Mouse (Mus musculus) spleen, adult 2 months (tissue): ENCODE data around the gene Tex13c2. TPM values are rescaled to one million over a fixed set of nuclear protein-coding genes. Genes with fewer than 3 reads are reported as not detected.

ENCODE experiments used
- DNase-seq, 2 experiments: peaks; one replicate each; pipeline versions ENCODE4 v3.0.0 to v3.0.0-alpha.2; 2012 to 2021; ENCODE audit warnings: low spot score in 2 of 2, low read depth in 1 of 2
- H3K27ac ChIP-seq: fragments of 200-500 bp; 2 replicates; pipeline ENCODE4 v1.5.1; 2012; ENCODE audit warnings: low read length, inconsistent platforms; ENCODE audit not compliant: insufficient read depth
- H3K27me3 ChIP-seq: fragments of 200-500 bp; 2 replicates; pipeline ENCODE4 v1.6.1; 2012; ENCODE audit warnings: mild to moderate bottlenecking, moderate library complexity, low read length, inconsistent platforms; ENCODE audit not compliant: control insufficient read depth, insufficient read depth
- H3K36me3 ChIP-seq: fragments of 200-500 bp; 2 replicates; pipeline ENCODE4 v1.6.1; 2012; ENCODE audit warnings: mild to moderate bottlenecking, low read length, inconsistent platforms; ENCODE audit not compliant: control insufficient read depth, insufficient read depth
- H3K4me1 ChIP-seq: fragments of 200-500 bp; 2 replicates; pipeline ENCODE4 v1.6.1; 2011; ENCODE audit warnings: inconsistent platforms; ENCODE audit not compliant: control insufficient read depth, insufficient read depth, insufficient read length
- H3K4me3 ChIP-seq: fragments of 200-500 bp; 2 replicates; pipeline ENCODE4 v1.5.1; 2011; ENCODE audit warnings: mild to moderate bottlenecking, inconsistent platforms; ENCODE audit not compliant: insufficient read depth, insufficient read length; ENCODE audit errors: extremely low read depth
- CTCF ChIP-seq: fragments of 200-500 bp; IDR thresholded peaks from 2 replicates; pipeline ENCODE4 v1.5.1; 2011; ENCODE audit warnings: mild to moderate bottlenecking, inconsistent platforms; ENCODE audit not compliant: insufficient read depth, insufficient read length, insufficient replicate concordance; ENCODE audit errors: extremely low read depth
- POLR2A ChIP-seq: fragments of 200-500 bp; IDR thresholded peaks from 2 replicates; pipeline ENCODE4 v1.6.1; 2011; ENCODE audit warnings: low read depth, low read length, inconsistent platforms
- WGBS: fragments of 180-500 bp; shearing (Covaris S2); methylation state at CpG from one replicate; pipeline ENCODE4 v1.1.7; 2018; 5-methylcytosine and 5-hydroxymethylcytosine counted together
- polyA plus RNA-seq: library from polyadenylated mRNA; depleted of rRNA; stranded (reverse); fragments of >200 nt; gene quantifications from 2 replicates; pipeline ENCODE4 v1.2.3, GENCODE M21; 2012; rRNA removed

Tex13c2 gene
- 0.06 and 0.07 TPM in 2 replicates for polyA plus RNA-seq

- Histone ChIP-seq H3K4me1 (no peaks in the 10 kb centered on the region), H3K27me3 (no peaks in the 10 kb centered on the region), H3K4me3 (no peak within 1 kb of the TSS), H3K27ac (no peak within 1 kb of the TSS), H3K36me3 (no peaks in the 10 kb centered on the region)
- WGBS = 92% methylated on average over 16 of the region's 16 CpGs
- no peak for DNase-seq
- TF ChIP-seq CTCF (no peak), POLR2A (no peak)
Observed at GRCm38 (mm10) chrX:42489446-42489845, at the start of gene Tex13c2. TSS of gene Tex13c2 (plus strand) at chrX:42489691.

DNA sequence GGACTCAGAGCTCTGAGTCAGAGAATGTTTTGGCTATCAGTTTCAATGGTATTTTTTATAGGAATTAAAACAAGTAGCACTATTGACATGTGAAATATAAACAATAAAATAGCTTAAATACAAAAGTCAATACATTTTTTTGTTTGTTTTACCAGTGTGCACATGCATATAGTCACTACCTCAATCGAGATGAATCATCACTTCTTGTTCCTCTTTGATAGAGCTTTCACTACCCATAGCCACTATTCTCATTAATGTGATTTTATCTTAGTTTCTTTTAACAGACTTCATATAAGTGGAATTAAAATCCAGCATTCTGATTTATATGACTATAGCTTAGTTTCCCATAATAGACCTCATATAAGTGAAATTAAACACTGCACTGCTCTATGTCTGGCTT is 39.2 kb upstream of the Tex13c2 start:
- no peak overlapping the region for H3K4me3 ChIP-seq
- no peaks in the 10 kb centered on the region for H3K36me3 ChIP-seq
- no peaks in the 10 kb centered on the region for H3K27me3 ChIP-seq
- no peak overlapping the region for H3K27ac ChIP-seq
- no peaks in the 10 kb centered on the region for H3K4me1 ChIP-seq
- TF ChIP-seq POLR2A (no peak), CTCF (no peak)
- WGBS = 38% methylated on average over 1 of the region's 1 CpGs
- DNase-seq = no peak

- no peaks in the 10 kb centered on the region for H3K27me3 ChIP-seq
- DNase-seq = no peak
- H3K27ac ChIP-seq = no peak overlapping the region
- WGBS = 66% methylated on average over 1 of the region's 1 CpGs
- TF ChIP-seq CTCF (no peak), POLR2A (no peak)
- H3K4me3 ChIP-seq = no peak overlapping the region
- H3K36me3 ChIP-seq = no peaks in the 10 kb centered on the region
- no peaks in the 10 kb centered on the region for H3K4me1 ChIP-seq
Observed at GRCm38 (mm10) chrX:42453001-42453400, 36.5 kb upstream of the Tex13c2 start.

GRCm38 (mm10) chrX:42454533-42454932 is 35.0 kb upstream of the Tex13c2 start:
- TF ChIP-seq CTCF (no peak), POLR2A (no peak)
- no peaks in the 10 kb centered on the region for H3K4me1 ChIP-seq
- no peaks in the 10 kb centered on the region for H3K36me3 ChIP-seq
- no peak overlapping the region for H3K27ac ChIP-seq
- no peaks in the 10 kb centered on the region for H3K27me3 ChIP-seq
- no peak overlapping the region for H3K4me3 ChIP-seq
- DNase-seq = no peak
- 61% methylated on average over 7 of the region's 7 CpGs for WGBS

DNA sequence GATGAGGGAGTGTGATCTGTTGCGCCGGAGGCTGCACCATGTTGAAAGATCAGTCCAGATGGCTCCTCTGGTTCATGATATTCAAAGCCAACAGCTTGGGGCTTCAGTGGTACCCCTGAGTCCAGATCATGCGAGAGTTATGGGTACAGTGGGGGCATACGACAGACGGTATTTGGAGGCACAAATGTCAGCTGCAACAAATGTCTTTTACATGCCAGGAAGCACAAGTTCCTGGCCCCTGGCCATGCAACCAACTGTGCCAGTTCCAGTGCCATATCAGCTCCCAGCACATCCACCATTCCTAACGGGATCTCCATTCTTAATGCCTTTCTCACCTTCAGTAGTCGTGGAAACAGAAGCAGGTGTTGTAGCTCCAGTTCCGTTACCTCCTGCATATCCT is 845 bp downstream of the Tex13c2 start:
- TF ChIP-seq POLR2A = no peak
- TF ChIP-seq CTCF = no peak
- Histone ChIP-seq H3K36me3 (no peaks in the 10 kb centered on the region), H3K27me3 (no peaks in the 10 kb centered on the region), H3K4me1 (no peaks in the 10 kb centered on the region), H3K4me3 (no peak overlapping the region), H3K27ac (no peak overlapping the region)
- DNase-seq = no peak
- 92% methylated on average over 8 of the region's 8 CpGs for WGBS

DNA sequence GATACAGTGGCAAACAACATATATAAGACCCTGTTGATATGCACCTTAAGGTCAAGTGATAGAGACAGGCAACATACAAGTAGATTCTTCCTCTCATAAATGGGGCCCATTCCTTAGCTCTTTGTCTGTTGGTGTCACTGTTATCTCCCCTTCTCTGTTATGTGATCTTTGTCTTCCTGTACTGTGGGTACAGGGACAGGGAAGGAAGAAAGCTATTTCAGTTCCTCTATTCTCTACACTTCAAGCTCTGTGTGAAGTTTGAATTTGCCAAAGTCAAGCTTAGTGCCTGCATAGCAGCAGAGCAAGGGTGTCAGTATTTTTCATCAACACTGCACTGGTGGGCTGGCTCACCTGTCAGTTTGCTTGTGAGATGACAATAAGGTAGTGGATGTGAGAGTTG is 11.0 kb downstream of the Tex13c2 start:
- TF ChIP-seq CTCF = no peak
- H3K27me3 ChIP-seq = no peaks in the 10 kb centered on the region
- H3K27ac ChIP-seq = no peak overlapping the region
- no peaks in the 10 kb centered on the region; the same call in 1 of the 2 replicates for H3K4me1 ChIP-seq
- no peak for DNase-seq
- H3K4me3 ChIP-seq = no peak overlapping the region
- no peaks in the 10 kb centered on the region for H3K36me3 ChIP-seq

GRCm38 (mm10) chrX:42502291-42503043 is 13.0 kb downstream of the Tex13c2 start, which contains the start of gene Sh2d1a:
TSS of gene Sh2d1a (plus strand) at chrX:42502453.
- H3K4me3 ChIP-seq = peak within 1 kb of the TSS; percentile 54
- H3K27ac ChIP-seq = peak within 1 kb of the TSS; percentile 85
- H3K36me3 ChIP-seq = no peaks in the 10 kb centered on the region
- no peaks in the 10 kb centered on the region for H3K27me3 ChIP-seq
- DNase-seq = no peak
- H3K4me1 ChIP-seq = no peaks in the 10 kb centered on the region; the same call in 1 of the 2 replicates
- 78% methylated on average over 13 of the region's 13 CpGs for WGBS
- TF ChIP-seq CTCF (no peak), POLR2A (no peak)
